Mouse (Mus musculus) small intestine, adult 10 weeks (tissue): ENCODE results near the gene Vmn1r42. TPM values are rescaled to one million over a fixed set of nuclear protein-coding genes. Genes with fewer than 3 reads are reported as not detected.

Experiments used
- polyA plus RNA-seq: library from polyadenylated mRNA; stranded (reverse); fragments of 350-450 nt; fragmentation: Illumina TruSeq; extraction: RNeasy Lipid Tissue Mini Kit (QIAGEN cat#74804); gene quantifications from one replicate; pipeline ENCODE4 v1.2.3, GENCODE M21; 2014; ENCODE audit warnings: low replicate concordance

The Vmn1r42 gene
- not detected for polyA plus RNA-seq

DNA sequence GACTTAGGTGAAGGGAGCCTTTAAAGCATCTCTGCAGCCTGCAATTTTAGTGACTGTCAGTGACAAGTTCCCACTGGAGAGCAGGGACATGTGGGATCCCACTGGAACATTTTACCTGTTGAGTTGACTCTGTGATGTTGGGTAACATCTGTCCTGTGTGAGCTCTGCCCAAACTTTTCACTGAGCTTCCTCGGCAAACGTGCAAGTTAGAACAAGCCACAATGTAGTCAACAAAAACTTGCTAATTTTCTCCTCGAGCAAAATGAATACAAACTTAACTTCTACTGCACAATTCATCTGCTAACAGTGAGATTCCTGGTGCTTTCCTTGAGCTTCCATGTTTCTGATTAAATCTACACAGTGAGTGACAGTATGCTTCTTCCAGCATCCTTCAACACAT is at the start of gene Vmn1r42, which contains the start of gene Vmn1r43:
TSS of gene Vmn1r42 (minus strand) at position 101 of the 400 bp plus-strand sequence.
TSS of gene Vmn1r43 (minus strand) at position 101 of the 400 bp plus-strand sequence.

DNA sequence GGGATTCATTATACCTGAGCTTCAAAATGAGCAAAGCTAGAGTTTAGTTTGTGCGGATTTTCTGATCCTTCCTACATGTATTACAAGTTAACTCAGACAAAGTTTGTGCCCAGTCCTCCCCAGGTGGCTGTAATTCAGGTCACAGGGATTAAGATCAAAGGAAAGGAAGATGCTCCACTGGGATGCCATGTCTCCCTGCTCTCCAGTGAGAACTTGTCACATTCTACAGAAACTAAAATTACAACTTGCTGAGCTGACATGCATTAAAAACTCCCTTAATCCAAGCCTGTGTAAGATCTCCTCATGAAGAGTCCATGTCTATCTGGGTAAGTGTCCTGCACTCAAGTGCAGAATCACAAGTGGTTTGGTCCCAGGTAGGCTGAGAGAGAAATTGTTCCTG is 7.1 kb upstream of the Vmn1r42 start, which contains the start of gene Vmn1r44:
TSS of gene Vmn1r44 (plus strand) at position 301 of the 400 bp plus-strand sequence.

Other genes starting within 250 kb of the Vmn1r42 start
- gene Txnrd3, start 232.4 kb downstream of the Vmn1r42 start, polyA plus RNA-seq = 2.1 TPM
- gene Vmn1r40, start 168.9 kb downstream of the Vmn1r42 start, polyA plus RNA-seq = not detected
- gene Vmn1r41, start 135.6 kb downstream of the Vmn1r42 start, polyA plus RNA-seq = not detected
- gene Vmn1r43, start within 50 bp of the Vmn1r42 start, polyA plus RNA-seq = not detected
- gene Vmn1r44, start 7.2 kb upstream of the Vmn1r42 start, polyA plus RNA-seq = not detected
- gene Vmn1r45, start 64.2 kb upstream of the Vmn1r42 start, polyA plus RNA-seq = not detected
- gene Vmn1r46, start 92.9 kb upstream of the Vmn1r42 start, polyA plus RNA-seq = not detected
- gene Vmn1r47, start 139.7 kb upstream of the Vmn1r42 start, polyA plus RNA-seq = not detected
- gene Vmn1r48, start 160.4 kb upstream of the Vmn1r42 start, polyA plus RNA-seq = not detected
- not detected for gene Vmn1r49, start 202.1 kb upstream of the Vmn1r42 start, polyA plus RNA-seq
- gene Vmn1r50, start 225.0 kb upstream of the Vmn1r42 start, polyA plus RNA-seq = not detected
- gene Vmn1r51, start 246.2 kb upstream of the Vmn1r42 start, polyA plus RNA-seq = not detected